30 mouse cellular contexts compared by ENCODE assay signal in the genomic region with DNA sequence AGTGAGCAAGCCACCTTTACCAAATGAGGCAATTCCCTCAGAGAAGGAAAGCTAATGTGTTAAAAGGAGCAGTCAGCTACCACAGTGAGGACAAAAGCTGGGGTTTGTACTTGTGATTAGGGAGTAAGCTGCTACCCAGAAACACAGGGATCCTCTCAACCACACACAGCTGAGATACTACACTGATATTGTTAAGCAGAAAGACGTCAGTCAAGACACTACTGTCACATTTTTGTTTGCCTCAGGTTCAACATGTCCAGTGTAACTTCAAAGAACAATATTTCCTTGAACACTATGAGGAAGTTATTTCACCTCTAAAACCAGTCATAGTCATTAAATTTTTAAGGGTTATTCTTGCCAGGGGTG. TPM values are rescaled to one million over a fixed set of nuclear protein-coding genes. Genes with fewer than 3 reads are reported as not detected.
DNase-seq lines count a peak whose midpoint lies in the region; ATAC-seq and TF ChIP-seq lines count a peak whose summit lies in the region.
"Had no signal": no experiment of that assay in that cellular context is flagged by ENCODE, and none has a peak within 500 bp of the region (broad histone marks: within the 10 kb centered on the region; RNA-seq: fewer than 3 reads in every experiment).

No protein-coding gene starts in this region.

- TF ChIP-seq EP300 in liver, postnatal 0 days (IDR thresholded peaks at IDR 0.05; ENCODE audit: low read depth): no peak

- no peak overlapping the region for H3K4me3 ChIP-seq in embryonic facial prominence, embryonic 14.5 days (ENCODE audit: low read depth, low read length)
- H3K4me3 ChIP-seq in embryonic facial prominence, embryonic 10.5 days: no peak overlapping the region
- no peak overlapping the region for H3K4me3 ChIP-seq in midbrain, embryonic 15.5 days
- H3K4me3 ChIP-seq in midbrain, postnatal 0 days (ENCODE audit: low read depth, low read length): no peak overlapping the region
- H3K4me3 ChIP-seq in liver, postnatal 0 days (ENCODE audit: low read depth, low read length): no peak overlapping the region
- H3K4me3 ChIP-seq: embryonic facial prominence, embryonic 15.5 days; forebrain, embryonic 12.5 days; hindbrain, embryonic 12.5 days; intestine, embryonic 15.5 days; limb, embryonic 10.5 days; limb, embryonic 15.5 days; myocyte; neural tube, embryonic 12.5 days had no signal

- 0 out of 2 replicates have a peak, but pooled peaks cover 6% of the 10 kb centered on the region for H3K4me1 ChIP-seq in embryonic facial prominence, embryonic 14.5 days (ENCODE audit: control insufficient read depth, insufficient read depth, low read length)
- peaks cover 18% of the 10 kb centered on the region for H3K4me1 ChIP-seq in embryonic facial prominence, embryonic 10.5 days
- H3K4me1 ChIP-seq in midbrain, embryonic 15.5 days: no peaks in the 10 kb centered on the region
- H3K4me1 ChIP-seq in midbrain, postnatal 0 days (ENCODE audit: insufficient read depth, low read length): no peaks in the 10 kb centered on the region
- no peaks in the 10 kb centered on the region for H3K4me1 ChIP-seq in liver, postnatal 0 days (ENCODE audit: insufficient read depth)
- H3K4me1 ChIP-seq: forebrain, embryonic 12.5 days; intestine, embryonic 15.5 days; neural tube, embryonic 12.5 days had no signal

- no peak for DNase-seq in embryonic facial prominence, embryonic 14.5 days (ENCODE audit: low spot score)
- DNase-seq in embryonic facial prominence, embryonic 10.5 days (ENCODE audit: low spot score): no peak
- no peak for DNase-seq in midbrain, postnatal 0 days (ENCODE audit: low spot score)
- no peak for DNase-seq in liver, postnatal 0 days
- DNase-seq in gastrocnemius, postnatal 25 days: no peak
- no peak for DNase-seq in gastrocnemius, postnatal 10 days
- DNase-seq: adrenal gland, postnatal 25 days; cerebellum, adult 11-12 months; cerebellum, adult 9-11 months; embryo, embryonic 11 days; forebrain, postnatal 0 days; heart, postnatal 36 days; kidney, adult 2 months; kidney, postnatal 4 days; layer of hippocampus, postnatal 36 days; lung, embryonic 14.5 days; lung, postnatal 14 days had no signal

- TF ChIP-seq CTCF in midbrain, postnatal 0 days (IDR thresholded peaks at IDR 0.05): no peak
- TF ChIP-seq CTCF in liver, postnatal 0 days (IDR thresholded peaks at IDR 0.05; ENCODE audit: low read depth): no peak

- H3K9ac ChIP-seq in embryonic facial prominence, embryonic 14.5 days (ENCODE audit: low read depth, low read length): no peak overlapping the region
- H3K9ac ChIP-seq in midbrain, embryonic 15.5 days: no peak overlapping the region
- H3K9ac ChIP-seq in midbrain, postnatal 0 days (replicated peaks; ENCODE audit: low read length, poor library complexity, severe bottlenecking): no peak overlapping the region
- no peak overlapping the region for H3K9ac ChIP-seq in liver, postnatal 0 days (replicated peaks)
- H3K9ac ChIP-seq: embryonic facial prominence, embryonic 15.5 days; forebrain, embryonic 12.5 days; forebrain, postnatal 0 days; hindbrain, embryonic 12.5 days; intestine, embryonic 15.5 days; limb, embryonic 15.5 days; lung, embryonic 14.5 days; neural tube, embryonic 12.5 days had no signal

- 0 out of 2 replicates have a peak, but pooled peaks have one; percentile 12 for ATAC-seq in embryonic facial prominence, embryonic 14.5 days (ENCODE audit: low read depth)
- no peak for ATAC-seq in midbrain, embryonic 15.5 days (replicated peaks)
- no peak for ATAC-seq in midbrain, postnatal 0 days (ENCODE audit: low FRiP score)
- ATAC-seq in liver, postnatal 0 days: no peak
- ATAC-seq: forebrain, postnatal 0 days; hindbrain, postnatal 0 days; intestine, embryonic 15.5 days; midbrain, embryonic 16.5 days had no signal

- H3K36me3 ChIP-seq in embryonic facial prominence, embryonic 14.5 days (ENCODE audit: control insufficient read depth, insufficient read depth, low read length): no peaks in the 10 kb centered on the region
- no peaks in the 10 kb centered on the region for H3K36me3 ChIP-seq in embryonic facial prominence, embryonic 10.5 days (replicated peaks)
- no peaks in the 10 kb centered on the region for H3K36me3 ChIP-seq in midbrain, embryonic 15.5 days (replicated peaks)
- H3K36me3 ChIP-seq in midbrain, postnatal 0 days (ENCODE audit: insufficient read depth, low read length): no peaks in the 10 kb centered on the region
- no peaks in the 10 kb centered on the region for H3K36me3 ChIP-seq in liver, postnatal 0 days (replicated peaks; ENCODE audit: insufficient read depth, low read length)
- H3K36me3 ChIP-seq: embryonic facial prominence, embryonic 15.5 days; forebrain, embryonic 12.5 days; hindbrain, embryonic 12.5 days; intestine, embryonic 15.5 days; limb, embryonic 10.5 days; limb, embryonic 15.5 days; neural tube, embryonic 12.5 days had no signal

- H3K9me3 ChIP-seq in embryonic facial prominence, embryonic 14.5 days (ENCODE audit: control insufficient read depth, low read length): no peaks in the 10 kb centered on the region
- H3K9me3 ChIP-seq in embryonic facial prominence, embryonic 10.5 days: no peaks in the 10 kb centered on the region
- H3K9me3 ChIP-seq in midbrain, embryonic 15.5 days: no peaks in the 10 kb centered on the region
- no peaks in the 10 kb centered on the region for H3K9me3 ChIP-seq in midbrain, postnatal 0 days (ENCODE audit: low read length)
- H3K9me3 ChIP-seq in liver, postnatal 0 days (ENCODE audit: low read length): no peaks in the 10 kb centered on the region
- H3K9me3 ChIP-seq: embryonic facial prominence, embryonic 15.5 days; forebrain, embryonic 12.5 days; intestine, embryonic 15.5 days; limb, embryonic 10.5 days; limb, embryonic 15.5 days; neural tube, embryonic 12.5 days had no signal

- 67% methylated on average over 1 of the region's 1 CpGs for WGBS in embryonic facial prominence, embryonic 14.5 days
- WGBS in embryonic facial prominence, embryonic 10.5 days: 77% methylated on average over 1 of the region's 1 CpGs
- WGBS in midbrain, embryonic 15.5 days: 70% methylated on average over 1 of the region's 1 CpGs
- WGBS in midbrain, postnatal 0 days: 69% methylated on average over 1 of the region's 1 CpGs
- WGBS in liver, postnatal 0 days (ENCODE audit: insufficient replicate concordance): 49% methylated on average over 1 of the region's 1 CpGs

- no peaks in the 10 kb centered on the region for H3K27me3 ChIP-seq in embryonic facial prominence, embryonic 14.5 days (replicated peaks; ENCODE audit: control insufficient read depth, insufficient read depth, low read length)
- H3K27me3 ChIP-seq in embryonic facial prominence, embryonic 10.5 days (replicated peaks; ENCODE audit: low read depth, poor library complexity, severe bottlenecking): no peaks in the 10 kb centered on the region
- H3K27me3 ChIP-seq in midbrain, embryonic 15.5 days (replicated peaks): no peaks in the 10 kb centered on the region
- H3K27me3 ChIP-seq in midbrain, postnatal 0 days (ENCODE audit: insufficient read depth, low read length): no peaks in the 10 kb centered on the region
- no peaks in the 10 kb centered on the region for H3K27me3 ChIP-seq in liver, postnatal 0 days (ENCODE audit: insufficient read depth, low read length)
- H3K27me3 ChIP-seq: embryonic facial prominence, embryonic 15.5 days; forebrain, embryonic 12.5 days; hindbrain, embryonic 12.5 days; intestine, embryonic 15.5 days; limb, embryonic 15.5 days; neural tube, embryonic 12.5 days had no signal

- H3K27ac ChIP-seq in embryonic facial prominence, embryonic 14.5 days (replicated peaks; ENCODE audit: low read depth, low read length): no peak overlapping the region
- no peak overlapping the region for H3K27ac ChIP-seq in embryonic facial prominence, embryonic 10.5 days (replicated peaks)
- H3K27ac ChIP-seq in midbrain, embryonic 15.5 days: 0 out of 2 replicates have a peak overlapping the region, but pooled peaks have one; percentile 21
- H3K27ac ChIP-seq in midbrain, postnatal 0 days (ENCODE audit: low read depth, low read length): no peak overlapping the region
- no peak overlapping the region for H3K27ac ChIP-seq in liver, postnatal 0 days (ENCODE audit: low read depth)
- H3K27ac ChIP-seq: embryonic facial prominence, embryonic 15.5 days; forebrain, embryonic 12.5 days; hindbrain, embryonic 12.5 days; hindbrain, postnatal 0 days; intestine, embryonic 15.5 days; limb, embryonic 10.5 days; limb, embryonic 15.5 days; neural tube, embryonic 12.5 days had no signal

- no peak overlapping the region for H3K4me2 ChIP-seq in embryonic facial prominence, embryonic 14.5 days (ENCODE audit: low read depth, low read length)
- H3K4me2 ChIP-seq in midbrain, embryonic 15.5 days: no peak overlapping the region
- H3K4me2 ChIP-seq in midbrain, postnatal 0 days (ENCODE audit: low read depth, low read length, poor library complexity, severe bottlenecking): no peak overlapping the region
- H3K4me2 ChIP-seq in liver, postnatal 0 days (ENCODE audit: low read depth, low read length): peak overlapping the region; percentile 7; the same call in 1 of the 2 replicates
- H3K4me2 ChIP-seq: embryonic facial prominence, embryonic 15.5 days; forebrain, embryonic 12.5 days; heart, embryonic 11.5 days; hindbrain, embryonic 12.5 days; intestine, embryonic 15.5 days; limb, embryonic 15.5 days; lung, embryonic 14.5 days; neural tube, embryonic 12.5 days had no signal

RNA-seq across cellular contexts. Expression of a gene that starts 34.3 kb away (rescaled TPM):
- polyA plus RNA-seq in embryonic facial prominence, embryonic 14.5 days (2014; fragmentation: Nextera tagmentation; extraction: Ambion mirVana): 103 and 105 TPM in 2 replicates
- polyA plus RNA-seq in embryonic facial prominence, embryonic 10.5 days (2016; fragmentation: Nextera tagmentation; extraction: Ambion mirVana): 119 and 122 TPM in 2 replicates
- 171 and 181 TPM in 2 replicates for polyA plus RNA-seq in midbrain, embryonic 15.5 days (2015; fragmentation: Nextera tagmentation; extraction: Ambion mirVana)
- total RNA-seq in midbrain, postnatal 0 days (2014; rRNA removed): 149 and 195 TPM in 2 replicates
- 194 and 205 TPM in 2 replicates for polyA plus RNA-seq in midbrain, postnatal 0 days (2015; fragmentation: Nextera tagmentation; extraction: Ambion mirVana)
- polyA plus RNA-seq in liver, postnatal 0 days (2015; fragmentation: Nextera tagmentation; extraction: Ambion mirVana): 20.9 and 21.5 TPM in 2 replicates
- total RNA-seq in gastrocnemius, postnatal 25 days (2021): 10 to 100 TPM; 39.0 to 39.1 TPM
- 10 to 100 TPM; 54.5 to 62.8 TPM for total RNA-seq in gastrocnemius, postnatal 10 days (2021)

RNA-seq across cellular contexts. Expression of a gene that starts 59.5 kb away (rescaled TPM):
- polyA plus RNA-seq in embryonic facial prominence, embryonic 14.5 days (2014; fragmentation: Nextera tagmentation; extraction: Ambion mirVana): 4.5 and 4.6 TPM in 2 replicates
- polyA plus RNA-seq in embryonic facial prominence, embryonic 10.5 days (2016; fragmentation: Nextera tagmentation; extraction: Ambion mirVana): 0.52 and 0.83 TPM in 2 replicates
- 2.1 and 2.9 TPM in 2 replicates for polyA plus RNA-seq in midbrain, embryonic 15.5 days (2015; fragmentation: Nextera tagmentation; extraction: Ambion mirVana)
- 6.3 and 6.9 TPM in 2 replicates for total RNA-seq in midbrain, postnatal 0 days (2014; rRNA removed)
- polyA plus RNA-seq in midbrain, postnatal 0 days (2015; fragmentation: Nextera tagmentation; extraction: Ambion mirVana): 1.5 and 2.2 TPM in 2 replicates
- polyA plus RNA-seq in liver, postnatal 0 days (2015; fragmentation: Nextera tagmentation; extraction: Ambion mirVana): 0.20 and 0.22 TPM in 2 replicates
- under 1 TPM; 0.35 to 0.49 TPM for total RNA-seq in gastrocnemius, postnatal 25 days (2021)
- 1 to 10 TPM; 3.0 to 4.1 TPM for total RNA-seq in gastrocnemius, postnatal 10 days (2021)
- total RNA-seq: granulocyte monocyte progenitor cell, adult 5-6 weeks had no signal
